Mouse (Mus musculus): ENCODE measurements around the gene Gsta3.

- TF ChIP-seq EP300 (IDR thresholded peaks at IDR 0.05; ENCODE audit: low read depth) (no peak), CTCF (IDR thresholded peaks at IDR 0.05; ENCODE audit: low read depth) (no peak)
Measured at GRCm38 (mm10) chr1:21296169-21296568, 55.8 kb downstream of the Gsta3 start.

Measured in liver, postnatal 0 days (tissue).